Mouse (Mus musculus): Measurements from ENCODE around the gene Luzp4.
"Not testable (repeated sequence)": the region's sequence is repeated elsewhere in the genome, so short reads cannot be mapped to it uniquely, and the experiment has no call there.

Luzp4 gene

GRCm38 (mm10) chrX:148857340-148857739 is at the start of gene Luzp4:
TSS of gene Luzp4 (plus strand) at chrX:148857640.
- not testable (repeated sequence) for DNase-seq (ENCODE audit: low spot score in 2 of 2)

- DNase-seq (ENCODE audit: low spot score in 2 of 2): not testable (repeated sequence)
Observed at GRCm38 (mm10) chrX:148841801-148842200, 15.6 kb upstream of the Luzp4 start.

All from natural killer cell, adult 2 months (primary cell).